Mouse (Mus musculus) midbrain, embryonic 15.5 days (tissue): ENCODE results near the gene Hes1. TPM values are rescaled to one million over a fixed set of nuclear protein-coding genes. Genes with fewer than 3 reads are reported as not detected.

Source experiments
- ATAC-seq: fragments of 200-750 bp; cut with Nextera tagmentation; replicated peaks from 2 replicates; pipeline ENCODE4 v1.8.0; 2017; ENCODE audit warnings: moderate TSS enrichment
- H3K27ac ChIP-seq: fragments of 300-500 bp; sonication (generic); 2 replicates; pipeline ENCODE4 v1.5.1; 2015; ENCODE audit warnings: mild to moderate bottlenecking, inconsistent platforms
- H3K27me3 ChIP-seq: fragments of 300-500 bp; sonication (generic); replicated peaks from 2 replicates; pipeline ENCODE4 v1.6.1; 2015; ENCODE audit warnings: inconsistent platforms
- H3K36me3 ChIP-seq: fragments of 300-500 bp; sonication (generic); replicated peaks from 2 replicates; pipeline ENCODE4 v1.6.1; 2015; ENCODE audit warnings: inconsistent platforms
- H3K4me1 ChIP-seq: fragments of 300-500 bp; sonication (generic); 2 replicates; pipeline ENCODE4 v1.6.1; 2015; ENCODE audit warnings: inconsistent platforms
- H3K4me2 ChIP-seq: fragments of 300-500 bp; sonication (generic); 2 replicates; pipeline ENCODE4 v1.6.1; 2015; ENCODE audit warnings: inconsistent platforms, mild to moderate bottlenecking, moderate library complexity
- H3K4me3 ChIP-seq: fragments of 300-500 bp; sonication (generic); 2 replicates; pipeline ENCODE4 v1.5.1; 2015; ENCODE audit warnings: mild to moderate bottlenecking, inconsistent platforms
- H3K9ac ChIP-seq: fragments of 300-500 bp; sonication (generic); 2 replicates; pipeline ENCODE4 v1.6.1; 2015; ENCODE audit warnings: mild to moderate bottlenecking, inconsistent platforms
- H3K9me3 ChIP-seq: fragments of 300-500 bp; sonication (generic); 2 replicates; pipeline ENCODE4 v1.6.1; 2016; ENCODE audit warnings: inconsistent platforms
- WGBS: fragments of 180-500 bp; shearing (Covaris S2); methylation state at CpG from one replicate; pipeline ENCODE4 v1.1.7; 2015; ENCODE audit warnings: mixed read lengths; 5-methylcytosine and 5-hydroxymethylcytosine counted together
- polyA plus RNA-seq: library from polyadenylated mRNA; unstranded; fragments of >200 nt; fragmentation: Nextera tagmentation; extraction: Ambion mirVana; gene quantifications from 2 replicates; pipeline ENCODE4 v1.2.1, GENCODE M21; 2015

The Hes1 gene
- 11.1 and 12.4 TPM in 2 replicates for polyA plus RNA-seq

DNA sequence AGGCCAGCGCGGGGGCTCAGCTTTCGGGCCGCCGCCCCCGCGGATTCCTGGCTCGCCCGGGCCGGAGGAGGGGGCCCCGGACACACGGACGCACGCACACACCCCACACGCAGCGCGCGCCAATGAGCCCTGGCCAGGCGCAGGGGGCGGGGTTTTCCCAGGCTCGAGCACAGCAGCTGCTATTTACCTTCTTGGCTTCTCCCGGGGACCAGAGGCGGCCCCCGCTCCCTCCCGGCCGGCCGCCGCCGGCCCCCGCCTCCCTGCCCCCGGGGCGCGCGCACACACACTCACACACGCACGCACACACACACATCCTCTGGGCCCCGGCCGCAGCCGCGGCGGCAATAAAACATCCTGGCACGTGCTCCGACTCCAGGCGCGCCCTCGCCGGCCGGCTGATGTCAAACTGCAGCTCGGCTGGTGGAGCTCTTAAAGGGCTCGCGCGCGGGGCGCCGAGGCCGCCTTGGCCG, at the start of gene Hes1:
TSS of gene Hes1 (plus strand) at position 401 of the 470 bp plus-strand sequence.
- peak; percentile 85 for ATAC-seq
- no peaks in the 10 kb centered on the region for H3K9me3 ChIP-seq
- H3K36me3 ChIP-seq: no peaks in the 10 kb centered on the region
- peaks cover 44% of the 10 kb centered on the region for H3K27me3 ChIP-seq
- under 1% methylated on average over 55 of the region's 57 CpGs for WGBS
- H3K9ac ChIP-seq: peak within 1 kb of the TSS; percentile 49
- peak within 1 kb of the TSS; percentile 63 for H3K4me3 ChIP-seq
- H3K4me2 ChIP-seq: peak within 1 kb of the TSS; percentile 99
- H3K27ac ChIP-seq: peak within 1 kb of the TSS; percentile 79
- H3K4me1 ChIP-seq: peaks cover 51% of the 10 kb centered on the region

DNA sequence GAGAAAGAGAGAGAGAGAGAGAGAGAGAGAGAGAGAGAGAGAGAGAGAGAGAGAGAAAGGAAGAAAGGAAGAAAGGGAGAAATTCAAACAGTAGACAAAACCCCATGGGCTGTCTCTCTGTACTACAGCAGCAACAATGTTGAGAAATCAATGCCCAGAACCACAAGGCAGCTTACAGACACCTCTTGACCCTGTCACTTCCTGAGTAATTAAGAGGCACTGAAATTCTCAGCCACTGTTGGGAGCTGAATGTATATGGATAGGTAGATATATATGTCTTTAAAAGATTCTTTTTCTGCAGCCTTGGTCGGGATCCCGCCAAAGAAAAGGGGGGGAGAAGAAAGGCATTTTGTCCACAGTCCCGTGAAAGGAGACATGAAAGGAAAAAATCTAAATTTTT, 48.1 kb upstream of the Hes1 start:
- Histone ChIP-seq H3K4me2 (no peak overlapping the region), H3K27me3 (peaks cover 24% of the 10 kb centered on the region; the same call in 1 of the 2 replicates), H3K4me1 (peaks cover 12% of the 10 kb centered on the region; the same call in 1 of the 2 replicates), H3K36me3 (no peaks in the 10 kb centered on the region), H3K4me3 (no peak overlapping the region), H3K9ac (no peak overlapping the region), H3K9me3 (no peaks in the 10 kb centered on the region), H3K27ac (no peak overlapping the region)
- no peak for ATAC-seq
- 44% methylated on average over 3 of the region's 3 CpGs for WGBS

DNA sequence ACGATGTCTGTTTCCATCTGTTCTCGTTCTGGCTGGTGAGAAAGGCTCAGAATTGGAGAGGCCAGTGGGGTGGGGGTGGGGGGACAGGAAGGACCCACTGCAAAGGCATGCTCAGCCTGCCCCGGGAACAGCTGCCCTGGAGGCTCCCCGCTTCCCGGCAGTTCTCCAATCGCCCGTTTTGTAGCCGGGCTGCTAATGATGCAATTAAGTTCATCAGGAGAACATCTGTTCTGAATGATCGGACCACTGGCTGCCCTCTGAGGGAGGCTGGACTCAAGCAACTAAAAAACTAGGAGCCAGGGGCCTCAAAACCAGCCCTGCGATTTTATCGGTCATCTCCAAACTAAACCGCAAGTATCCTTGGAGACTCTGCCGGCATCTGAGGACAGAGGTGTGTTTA, 44.1 kb upstream of the Hes1 start:
- H3K4me1 ChIP-seq: peaks cover 22% of the 10 kb centered on the region
- no peak overlapping the region for H3K27ac ChIP-seq
- H3K27me3 ChIP-seq: peaks cover 36% of the 10 kb centered on the region; the same call in 1 of the 2 replicates
- H3K4me2 ChIP-seq: no peak overlapping the region
- H3K9ac ChIP-seq: no peak overlapping the region
- ATAC-seq: 0 out of 2 replicates have a peak, but pooled peaks have one; percentile 16
- H3K36me3 ChIP-seq: no peaks in the 10 kb centered on the region
- WGBS: 13% methylated on average over 13 of the region's 13 CpGs
- H3K9me3 ChIP-seq: no peaks in the 10 kb centered on the region
- H3K4me3 ChIP-seq: no peak overlapping the region

DNA sequence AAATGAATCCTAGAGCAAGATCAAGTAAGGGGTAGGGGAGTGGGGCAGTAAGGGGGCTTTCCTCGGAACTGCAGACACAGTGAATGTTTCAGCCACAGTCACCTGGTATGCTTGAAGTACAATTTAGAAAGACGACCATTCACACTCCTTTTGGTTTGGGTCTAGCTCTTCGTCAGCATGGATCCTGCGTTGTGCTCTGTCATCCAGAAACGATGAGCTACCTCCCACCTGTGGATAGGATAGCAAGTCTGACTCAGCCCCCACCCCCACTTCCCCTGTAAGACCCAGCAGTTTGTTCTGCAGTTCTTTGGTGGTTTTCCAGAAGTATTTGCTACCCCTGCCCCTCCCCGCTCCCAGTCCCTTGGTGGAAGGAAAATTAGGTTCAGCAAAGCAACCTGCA, 41.8 kb upstream of the Hes1 start:
- peaks cover 40% of the 10 kb centered on the region; the same call in 1 of the 2 replicates for H3K27me3 ChIP-seq
- no peaks in the 10 kb centered on the region for H3K36me3 ChIP-seq
- H3K27ac ChIP-seq: no peak overlapping the region
- no peak overlapping the region for H3K4me3 ChIP-seq
- H3K4me1 ChIP-seq: peaks cover 19% of the 10 kb centered on the region
- no peak for ATAC-seq
- WGBS: 54% methylated on average over 6 of the region's 6 CpGs
- H3K9ac ChIP-seq: no peak overlapping the region
- no peaks in the 10 kb centered on the region for H3K9me3 ChIP-seq
- no peak overlapping the region for H3K4me2 ChIP-seq

DNA sequence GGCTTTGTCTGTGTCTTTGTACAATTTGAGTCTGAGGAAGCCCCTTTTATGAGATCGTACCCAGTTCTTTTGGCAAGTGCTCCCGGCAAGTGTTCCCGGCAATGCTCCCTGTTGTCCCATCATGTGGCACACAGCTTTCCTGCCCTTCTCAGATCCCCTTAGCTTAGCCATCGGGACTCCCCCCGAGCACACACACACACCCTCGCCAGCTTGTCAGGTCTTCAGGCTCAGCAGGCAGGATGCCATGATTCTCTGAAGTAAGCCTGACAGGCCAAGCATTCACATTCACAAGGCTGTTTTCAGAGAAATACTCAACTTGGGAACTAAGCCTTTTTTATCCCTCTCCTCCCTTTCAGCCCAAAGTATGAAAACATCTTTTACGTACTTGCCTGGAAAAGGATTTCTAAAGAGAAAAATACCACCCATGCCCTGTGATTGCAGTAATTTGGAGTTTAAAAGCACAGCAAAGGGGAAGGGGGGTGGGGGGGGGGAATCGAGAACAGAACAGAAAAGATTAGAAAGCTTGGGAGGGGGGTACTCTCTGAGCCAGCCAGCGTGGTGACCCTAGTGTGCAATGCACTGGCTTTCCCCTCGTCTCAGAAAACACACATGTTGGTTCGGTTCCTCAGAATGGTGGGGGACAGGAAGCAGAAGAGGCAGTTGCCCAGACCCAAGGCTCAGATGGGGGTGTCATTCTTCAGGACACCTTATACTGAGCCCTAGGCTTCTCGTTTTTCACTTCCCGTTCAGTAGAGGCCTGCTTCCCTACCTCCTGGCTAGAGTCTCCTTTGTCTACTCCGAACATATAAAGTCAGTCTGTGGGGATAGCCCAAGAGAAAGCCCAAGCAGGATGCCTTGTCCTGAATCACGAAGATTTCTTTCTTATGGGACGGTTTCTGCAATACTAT, 41.0 kb upstream of the Hes1 start:
- ATAC-seq: peak; percentile 75; the same call in 1 of the 2 replicates
- 34% methylated on average over 16 of the region's 16 CpGs for WGBS
- H3K27ac ChIP-seq: peak overlapping the region; percentile 34; the same call in 1 of the 2 replicates
- peaks cover 41% of the 10 kb centered on the region; the same call in 1 of the 2 replicates for H3K27me3 ChIP-seq
- H3K9me3 ChIP-seq: no peaks in the 10 kb centered on the region
- no peak overlapping the region for H3K9ac ChIP-seq
- no peak overlapping the region for H3K4me3 ChIP-seq
- H3K4me1 ChIP-seq: peaks cover 23% of the 10 kb centered on the region
- H3K36me3 ChIP-seq: no peaks in the 10 kb centered on the region
- H3K4me2 ChIP-seq: 0 out of 2 replicates have a peak overlapping the region, but pooled peaks have one; percentile 17

DNA sequence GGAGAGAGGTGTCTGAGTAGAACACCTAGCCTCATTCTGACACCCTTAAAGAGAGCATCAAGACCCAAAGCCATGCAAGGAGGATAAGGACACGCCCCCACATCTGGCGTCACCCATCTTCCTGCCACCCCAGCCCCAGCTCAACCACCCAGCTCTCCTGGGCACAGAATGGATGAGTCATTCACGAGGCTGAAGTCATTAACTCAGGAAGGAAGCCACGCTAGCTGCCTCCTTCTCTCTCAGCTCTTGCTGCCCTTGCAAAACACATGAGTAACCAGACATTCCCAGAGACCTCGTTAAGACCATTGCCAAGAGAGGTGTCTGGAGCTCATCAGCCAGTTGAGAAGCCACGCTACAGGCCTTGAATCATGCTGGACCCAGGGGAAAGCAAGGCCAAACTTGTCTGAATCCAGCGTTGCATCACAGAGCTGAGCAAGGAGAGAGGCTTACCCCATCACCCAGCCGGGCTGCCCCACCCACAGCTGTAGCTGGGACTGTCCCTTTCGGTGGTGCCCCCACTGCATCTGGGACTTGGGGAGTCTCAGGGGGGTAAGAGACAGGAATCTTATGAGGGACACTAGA, 39.4 kb upstream of the Hes1 start:
- no peak for ATAC-seq
- WGBS: 78% methylated on average over 9 of the region's 9 CpGs
- Histone ChIP-seq H3K4me1 (peaks cover 25% of the 10 kb centered on the region), H3K27ac (no peak overlapping the region), H3K4me3 (no peak overlapping the region), H3K36me3 (no peaks in the 10 kb centered on the region), H3K27me3 (peaks cover 31% of the 10 kb centered on the region; the same call in 1 of the 2 replicates), H3K9me3 (no peaks in the 10 kb centered on the region), H3K9ac (no peak overlapping the region), H3K4me2 (no peak overlapping the region)

DNA sequence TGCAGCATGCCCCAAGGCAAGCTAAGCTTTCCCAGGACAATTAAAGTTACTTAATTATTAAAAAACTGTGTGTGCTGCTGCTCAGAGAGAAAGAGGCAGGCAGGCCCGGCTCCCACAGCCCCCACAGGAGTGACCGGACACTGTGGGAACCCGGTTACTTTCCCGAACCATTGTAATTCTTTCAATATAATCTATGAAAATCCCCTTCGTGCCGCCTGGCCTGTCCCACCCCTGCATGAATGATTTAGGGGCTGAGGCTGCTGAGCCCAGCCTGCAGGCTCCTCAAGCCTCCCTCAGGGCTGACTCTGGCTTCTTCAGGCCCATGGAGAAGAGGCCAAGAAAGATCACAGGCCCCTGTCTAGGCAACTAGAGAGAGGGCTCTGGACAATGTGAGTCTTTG, 36.0 kb upstream of the Hes1 start:
- Histone ChIP-seq H3K9me3 (no peaks in the 10 kb centered on the region), H3K4me3 (no peak overlapping the region), H3K4me1 (peaks cover 9% of the 10 kb centered on the region), H3K27ac (no peak overlapping the region), H3K4me2 (no peak overlapping the region), H3K27me3 (peaks cover 20% of the 10 kb centered on the region; the same call in 1 of the 2 replicates), H3K9ac (no peak overlapping the region), H3K36me3 (no peaks in the 10 kb centered on the region)
- peak; percentile 49; the same call in 1 of the 2 replicates for ATAC-seq
- WGBS: 15% methylated on average over 6 of the region's 6 CpGs

DNA sequence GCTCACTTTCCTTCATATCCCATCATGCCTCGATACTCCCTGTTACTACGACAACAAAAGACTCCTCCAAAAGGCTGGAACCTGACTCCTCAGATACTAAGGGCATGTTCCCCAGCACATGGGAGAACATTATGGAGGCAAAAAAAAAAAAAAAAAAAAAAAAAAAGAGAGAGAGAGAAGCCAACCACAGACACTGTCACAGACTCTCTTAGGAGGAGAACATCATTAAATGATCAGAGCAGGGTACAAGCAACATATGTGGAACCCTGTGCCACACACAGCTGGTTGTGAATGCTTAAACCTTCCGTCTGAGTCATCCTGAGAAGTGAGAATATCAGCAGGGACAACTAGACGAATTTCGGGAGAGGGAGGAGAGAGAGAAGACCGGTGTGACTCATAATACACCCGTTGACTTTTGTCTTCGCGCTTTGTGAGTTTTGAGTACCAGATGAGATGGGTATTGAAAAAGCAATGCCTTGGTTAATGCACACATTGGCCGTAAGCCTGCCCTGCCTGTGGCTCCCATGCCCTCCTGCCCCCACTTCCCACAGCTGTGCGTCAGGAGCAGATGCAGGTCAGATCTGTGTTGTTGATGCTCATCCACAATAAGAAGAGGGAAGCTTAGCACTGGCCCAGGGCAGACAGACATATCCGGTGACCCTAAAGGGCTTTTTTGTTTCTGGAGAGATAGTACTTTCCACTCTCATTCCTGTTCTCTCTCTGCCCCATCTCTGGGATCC, 34.8 kb upstream of the Hes1 start:
- WGBS: 69% methylated on average over 12 of the region's 12 CpGs
- Histone ChIP-seq H3K4me1 (peaks cover 7% of the 10 kb centered on the region), H3K9ac (no peak overlapping the region), H3K9me3 (no peaks in the 10 kb centered on the region), H3K4me2 (no peak overlapping the region), H3K27me3 (peaks cover 12% of the 10 kb centered on the region; the same call in 1 of the 2 replicates), H3K36me3 (no peaks in the 10 kb centered on the region), H3K4me3 (no peak overlapping the region), H3K27ac (no peak overlapping the region)
- no peak for ATAC-seq

DNA sequence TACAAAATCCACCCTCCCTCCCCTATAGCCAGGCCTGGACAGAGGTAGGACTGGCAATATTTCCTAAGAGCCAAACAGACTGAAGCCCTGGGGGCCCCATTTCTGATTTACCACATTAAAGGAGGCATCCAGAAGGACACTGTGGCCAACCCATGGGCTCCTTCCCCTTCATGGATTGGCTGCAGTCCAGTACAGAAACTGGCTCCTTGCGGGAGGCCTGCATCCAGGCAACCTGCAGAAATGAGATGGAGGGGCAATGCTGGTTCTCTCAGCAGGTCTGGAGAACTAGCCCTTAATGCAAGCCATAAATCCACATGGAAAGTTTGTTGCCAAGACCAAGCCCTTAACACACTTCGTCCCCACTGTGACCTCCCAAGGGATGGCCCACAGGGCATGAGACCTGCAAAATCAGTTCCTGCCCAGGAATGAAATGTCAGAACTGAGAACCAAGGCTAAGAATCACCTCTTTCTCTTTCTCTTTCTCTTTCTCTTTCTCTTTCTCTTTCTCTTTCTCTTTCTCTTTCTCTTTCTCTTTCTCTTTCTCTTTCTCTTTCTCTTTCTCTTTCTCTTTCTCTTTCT, 31.8 kb upstream of the Hes1 start:
- Histone ChIP-seq H3K4me1 (peaks cover 7% of the 10 kb centered on the region), H3K27ac (no peak overlapping the region), H3K4me3 (no peak overlapping the region), H3K27me3 (peaks cover 10% of the 10 kb centered on the region), H3K36me3 (no peaks in the 10 kb centered on the region), H3K9me3 (no peaks in the 10 kb centered on the region), H3K4me2 (no peak overlapping the region), H3K9ac (no peak overlapping the region)
- 70% methylated on average over 2 of the region's 2 CpGs for WGBS
- no peak for ATAC-seq

DNA sequence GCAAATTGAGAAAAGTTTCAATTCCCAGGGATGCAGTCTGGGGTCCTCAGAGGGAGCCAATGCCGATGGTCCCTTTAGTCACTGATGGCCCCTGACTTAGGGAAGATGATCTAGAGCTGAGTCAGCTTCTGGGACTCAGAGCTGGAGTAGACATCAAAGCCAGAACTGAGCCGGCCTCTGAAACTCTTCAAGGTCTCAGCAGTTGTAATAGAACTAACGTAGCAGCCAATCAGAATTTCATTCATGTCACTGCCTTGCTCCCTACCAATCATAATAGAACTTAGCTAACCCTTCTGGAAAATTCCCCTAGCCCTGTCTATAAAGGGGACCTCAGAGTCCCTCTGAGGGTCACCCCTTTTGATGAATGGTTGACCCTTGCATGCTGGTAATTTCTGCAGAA, 30.8 kb upstream of the Hes1 start:
- H3K9me3 ChIP-seq: no peaks in the 10 kb centered on the region
- H3K4me1 ChIP-seq: peaks cover 1% of the 10 kb centered on the region
- H3K4me2 ChIP-seq: no peak overlapping the region
- no peak overlapping the region for H3K9ac ChIP-seq
- peaks cover 10% of the 10 kb centered on the region for H3K27me3 ChIP-seq
- no peak for ATAC-seq
- no peaks in the 10 kb centered on the region for H3K36me3 ChIP-seq
- WGBS: 78% methylated on average over 3 of the region's 3 CpGs
- no peak overlapping the region for H3K27ac ChIP-seq
- H3K4me3 ChIP-seq: no peak overlapping the region

DNA sequence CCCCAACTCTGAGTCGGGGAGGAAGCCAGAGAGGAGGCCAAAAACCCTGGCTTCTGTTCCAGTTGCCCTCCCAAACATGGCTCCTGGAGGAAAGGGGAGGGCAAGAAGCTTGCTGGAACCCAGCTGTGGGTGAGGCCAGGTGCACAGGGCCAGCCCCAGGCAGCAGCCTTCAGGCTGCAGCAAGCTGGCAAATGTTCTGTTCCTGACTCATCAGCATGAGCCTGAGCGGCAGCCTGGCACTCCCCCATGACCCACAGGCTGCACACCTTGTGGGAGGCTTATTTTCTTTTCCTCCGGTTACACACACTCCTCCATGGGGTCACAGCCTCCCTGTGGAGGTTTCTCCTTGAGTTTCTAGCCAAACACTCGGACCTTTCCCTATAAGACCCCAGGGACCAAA, 30.2 kb upstream of the Hes1 start:
- no peak overlapping the region for H3K27ac ChIP-seq
- H3K9me3 ChIP-seq: no peaks in the 10 kb centered on the region
- no peak overlapping the region for H3K4me3 ChIP-seq
- peaks cover 10% of the 10 kb centered on the region for H3K27me3 ChIP-seq
- no peak overlapping the region for H3K4me2 ChIP-seq
- H3K4me1 ChIP-seq: no peaks in the 10 kb centered on the region; the same call in none of the 2 replicates
- ATAC-seq: no peak
- 62% methylated on average over 4 of the region's 4 CpGs for WGBS
- H3K9ac ChIP-seq: no peak overlapping the region
- H3K36me3 ChIP-seq: no peaks in the 10 kb centered on the region
